Mouse (Mus musculus) liver, embryonic 15.5 days (tissue): ENCODE data around the gene Ankrd33. TPM values are rescaled to one million over a fixed set of nuclear protein-coding genes. Genes with fewer than 3 reads are reported as not detected.

Experiments
- ATAC-seq: fragments of 200-750 bp; cut with Nextera tagmentation; 2 replicates; pipeline ENCODE4 v1.8.0; 2017; ENCODE audit warnings: moderate number of reproducible peaks, mild to moderate bottlenecking, moderate library complexity; ENCODE audit not compliant: insufficient read depth
- H3K27ac ChIP-seq: fragments of 300-500 bp; sonication (generic); replicated peaks from 2 replicates; pipeline ENCODE4 v1.5.1; 2015; ENCODE audit warnings: mild to moderate bottlenecking, inconsistent platforms
- H3K27me3 ChIP-seq: fragments of 300-500 bp; sonication (generic); 2 replicates; pipeline ENCODE4 v1.6.1; 2015; ENCODE audit warnings: mild to moderate bottlenecking, inconsistent platforms
- H3K36me3 ChIP-seq: fragments of 300-500 bp; sonication (generic); replicated peaks from 2 replicates; pipeline ENCODE4 v1.6.1; 2015; ENCODE audit warnings: moderate library complexity, mild to moderate bottlenecking, inconsistent platforms
- H3K4me1 ChIP-seq: fragments of 300-500 bp; sonication (generic); replicated peaks from 2 replicates; pipeline ENCODE4 v1.6.1; 2015; ENCODE audit warnings: inconsistent platforms
- H3K4me2 ChIP-seq: fragments of 300-500 bp; sonication (generic); 2 replicates; pipeline ENCODE4 v1.6.1; 2015; ENCODE audit warnings: moderate library complexity, mild to moderate bottlenecking, inconsistent platforms
- H3K4me3 ChIP-seq: fragments of 300-500 bp; sonication (generic); replicated peaks from 2 replicates; pipeline ENCODE4 v1.5.1; 2015; ENCODE audit warnings: mild to moderate bottlenecking, inconsistent platforms
- H3K9ac ChIP-seq: fragments of 300-500 bp; sonication (generic); 2 replicates; pipeline ENCODE4 v1.6.1; 2015; ENCODE audit warnings: moderate library complexity, mild to moderate bottlenecking, inconsistent platforms
- H3K9me3 ChIP-seq: fragments of 300-500 bp; sonication (generic); replicated peaks from 2 replicates; pipeline ENCODE4 v1.6.1; 2016; ENCODE audit warnings: inconsistent platforms
- WGBS: fragments of 180-500 bp; shearing (Covaris S2); methylation state at CpG from one replicate; pipeline ENCODE4 v1.1.7; 2015; ENCODE audit warnings: mixed read lengths; ENCODE audit not compliant: insufficient replicate concordance; 5-methylcytosine and 5-hydroxymethylcytosine counted together
- polyA plus RNA-seq: library from polyadenylated mRNA; unstranded; fragments of >200 nt; fragmentation: Nextera tagmentation; extraction: Ambion mirVana; gene quantifications from 2 replicates; pipeline ENCODE4 v1.2.1, GENCODE M21; 2015

The Ankrd33 gene
- polyA plus RNA-seq, 1 experiment from 2014 or later: not detected

DNA sequence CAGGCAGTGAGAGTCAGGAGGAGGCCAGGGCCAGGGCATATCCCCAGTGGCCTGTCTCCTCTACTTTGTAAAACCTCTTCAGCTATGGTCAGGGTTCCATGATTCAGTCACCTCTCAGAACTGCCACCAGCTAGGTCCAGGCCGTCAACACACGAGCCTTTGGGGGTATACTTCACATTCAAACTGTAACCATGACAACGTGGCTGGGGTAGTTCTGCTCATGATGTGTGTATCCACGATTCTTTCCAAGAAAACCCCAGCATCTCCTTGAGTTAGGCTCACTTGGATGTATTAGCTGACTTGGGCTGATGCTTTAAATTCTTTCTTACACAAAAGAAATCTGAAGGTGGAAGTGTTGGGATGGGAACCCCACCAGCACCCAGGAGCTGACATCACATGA, 27.3 kb upstream of the Ankrd33 start:
- Histone ChIP-seq H3K4me3 (no peak overlapping the region), H3K36me3 (no peaks in the 10 kb centered on the region), H3K9me3 (no peaks in the 10 kb centered on the region), H3K27ac (no peak overlapping the region), H3K4me2 (no peak overlapping the region), H3K4me1 (peaks cover 15% of the 10 kb centered on the region; the same call in 1 of the 2 replicates), H3K27me3 (no peaks in the 10 kb centered on the region), H3K9ac (no peak overlapping the region)
- 60% methylated on average over 4 of the region's 4 CpGs for WGBS
- ATAC-seq: no peak

DNA sequence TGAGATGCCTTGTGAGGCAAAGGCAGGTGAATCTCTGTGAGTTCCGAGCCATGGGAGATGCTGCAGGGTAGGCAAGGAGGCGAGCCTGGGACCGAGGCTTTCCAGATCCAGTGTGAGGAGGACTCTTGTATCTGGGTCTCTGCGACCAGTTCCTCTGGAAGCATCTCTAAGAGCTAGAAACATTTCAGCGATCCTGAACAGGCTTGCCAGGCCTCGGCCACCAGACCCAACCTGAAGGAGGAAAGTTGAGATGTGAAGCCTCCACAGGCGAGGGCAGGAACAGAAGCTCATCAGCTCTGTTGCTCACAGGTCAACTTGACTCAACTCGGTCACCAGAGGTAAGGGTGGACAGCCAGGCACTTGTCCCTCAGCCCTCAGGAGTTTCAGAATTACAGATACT, 24.0 kb upstream of the Ankrd33 start:
- no peak for ATAC-seq
- H3K4me1 ChIP-seq: peaks cover 11% of the 10 kb centered on the region; the same call in 1 of the 2 replicates
- H3K36me3 ChIP-seq: no peaks in the 10 kb centered on the region
- H3K9ac ChIP-seq: no peak overlapping the region
- H3K4me3 ChIP-seq: no peak overlapping the region
- WGBS: 58% methylated on average over 8 of the region's 8 CpGs
- no peak overlapping the region for H3K27ac ChIP-seq
- no peak overlapping the region for H3K4me2 ChIP-seq
- no peaks in the 10 kb centered on the region for H3K9me3 ChIP-seq
- H3K27me3 ChIP-seq: no peaks in the 10 kb centered on the region

DNA sequence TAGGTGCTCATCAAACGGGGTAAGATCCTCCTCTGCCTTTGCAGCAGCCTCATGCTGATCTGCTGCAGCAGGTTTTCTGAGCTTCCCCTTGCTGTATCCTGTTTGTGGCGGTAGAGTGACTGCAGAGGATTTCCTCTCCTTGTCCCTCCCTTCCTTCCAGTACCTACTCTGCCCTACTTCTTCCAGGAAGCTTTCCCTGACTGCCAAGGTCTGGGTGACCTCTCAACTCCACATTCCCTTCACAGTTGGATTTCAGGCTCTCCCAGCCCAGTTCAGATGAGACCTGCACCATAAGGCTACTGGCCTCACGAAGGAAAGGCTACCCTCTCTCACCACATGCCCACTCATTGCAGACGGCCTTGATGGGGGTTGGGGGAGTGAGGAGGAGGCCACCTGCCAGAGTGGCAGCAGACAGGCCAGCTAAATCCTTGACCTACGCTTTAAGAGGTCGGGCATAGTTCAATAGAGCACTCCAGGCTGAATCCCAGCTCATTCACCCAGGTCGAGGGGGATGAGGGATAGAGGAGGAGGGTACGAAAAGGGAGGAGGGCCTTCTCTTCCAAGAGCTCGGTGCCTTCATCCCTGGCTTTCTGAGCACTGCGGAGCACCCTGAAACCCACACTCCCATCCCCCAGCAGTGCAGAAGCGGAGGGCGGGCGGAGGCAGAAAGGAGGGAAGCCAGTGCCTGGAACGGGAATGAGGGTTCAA, 23.3 kb upstream of the Ankrd33 start:
- Histone ChIP-seq H3K27ac (no peak overlapping the region), H3K4me3 (no peak overlapping the region), H3K4me2 (no peak overlapping the region; the same call in 1 of the 2 replicates), H3K9ac (no peak overlapping the region), H3K4me1 (peaks cover 11% of the 10 kb centered on the region; the same call in 1 of the 2 replicates), H3K9me3 (no peaks in the 10 kb centered on the region), H3K36me3 (no peaks in the 10 kb centered on the region), H3K27me3 (no peaks in the 10 kb centered on the region)
- whole genome bisulfite sequencing: 32% methylated on average over 14 of the region's 14 CpGs
- no peak for ATAC-seq

DNA sequence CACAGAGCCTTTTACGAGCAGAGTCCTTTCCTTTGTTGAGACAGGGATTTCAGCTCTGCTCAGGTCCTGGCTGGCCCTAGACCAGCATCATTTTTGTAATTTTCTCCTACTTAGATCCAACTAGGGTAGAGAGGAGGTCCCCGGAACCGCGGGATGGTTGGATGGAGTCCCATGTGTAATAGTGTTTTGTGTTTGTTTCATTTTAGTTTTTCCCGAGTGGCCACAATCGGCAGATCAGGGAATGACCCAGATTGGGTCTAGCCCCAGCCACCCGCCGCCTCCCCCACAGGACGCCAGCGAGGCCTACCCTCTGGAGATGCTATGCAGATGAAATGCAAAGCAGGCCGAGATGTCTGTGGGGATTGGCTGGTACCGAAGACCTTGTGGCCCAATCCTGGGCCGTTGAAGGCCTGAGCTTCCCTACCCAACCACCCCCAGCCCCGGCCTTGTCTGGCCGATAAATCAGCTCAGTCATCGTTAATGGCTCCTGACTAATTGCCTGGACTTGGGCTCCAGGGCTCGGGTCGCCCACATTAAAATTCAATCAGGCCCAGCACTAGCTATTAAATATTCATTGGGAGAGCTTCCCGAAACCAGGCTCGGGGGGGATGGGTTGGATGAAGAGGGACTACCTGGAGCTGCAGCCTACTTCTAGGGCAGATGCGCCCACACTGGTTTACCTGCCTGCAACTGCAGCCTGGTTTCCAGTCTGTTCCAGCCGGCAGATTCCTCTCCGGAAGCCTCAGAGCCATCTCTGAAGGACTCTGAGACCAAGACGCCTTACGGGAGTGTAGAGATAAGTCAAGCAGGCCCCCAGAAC, 22.5 kb upstream of the Ankrd33 start:
- Histone ChIP-seq H3K4me3 (no peak overlapping the region), H3K9ac (no peak overlapping the region), H3K27me3 (peaks cover 7% of the 10 kb centered on the region), H3K9me3 (no peaks in the 10 kb centered on the region), H3K36me3 (no peaks in the 10 kb centered on the region), H3K4me2 (no peak overlapping the region; the same call in 1 of the 2 replicates), H3K4me1 (peaks cover 15% of the 10 kb centered on the region; the same call in 1 of the 2 replicates), H3K27ac (no peak overlapping the region)
- ATAC-seq: peak; percentile 38; the same call in 1 of the 2 replicates
- WGBS: 34% methylated on average over 25 of the region's 25 CpGs

DNA sequence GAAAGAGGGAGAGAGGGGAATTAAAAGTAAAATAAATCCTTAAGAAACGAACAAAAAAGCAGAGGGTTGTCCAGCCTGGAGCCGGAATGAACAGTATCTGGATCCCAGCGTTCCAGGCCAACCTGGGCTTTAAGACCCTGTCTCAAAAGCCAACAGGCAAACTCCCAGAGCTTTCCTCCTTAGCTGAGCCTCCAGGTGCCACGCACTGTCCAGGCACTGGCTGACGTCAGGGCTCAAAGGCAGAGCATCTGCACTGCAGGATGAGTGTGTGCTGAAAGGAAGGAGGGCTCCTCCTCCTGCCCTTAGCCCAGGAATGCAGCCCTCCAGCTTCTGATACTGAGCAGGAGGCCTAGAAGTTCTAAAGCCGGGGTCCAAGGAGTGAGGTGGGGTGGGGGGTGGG, 21.6 kb upstream of the Ankrd33 start:
- H3K27me3 ChIP-seq: peaks cover 16% of the 10 kb centered on the region
- no peak overlapping the region for H3K9ac ChIP-seq
- no peaks in the 10 kb centered on the region for H3K9me3 ChIP-seq
- no peak overlapping the region for H3K27ac ChIP-seq
- peaks cover 19% of the 10 kb centered on the region; the same call in 1 of the 2 replicates for H3K4me1 ChIP-seq
- ATAC-seq: no peak
- H3K4me2 ChIP-seq: no peak overlapping the region
- no peaks in the 10 kb centered on the region for H3K36me3 ChIP-seq
- 66% methylated on average over 6 of the region's 6 CpGs for WGBS
- no peak overlapping the region for H3K4me3 ChIP-seq

DNA sequence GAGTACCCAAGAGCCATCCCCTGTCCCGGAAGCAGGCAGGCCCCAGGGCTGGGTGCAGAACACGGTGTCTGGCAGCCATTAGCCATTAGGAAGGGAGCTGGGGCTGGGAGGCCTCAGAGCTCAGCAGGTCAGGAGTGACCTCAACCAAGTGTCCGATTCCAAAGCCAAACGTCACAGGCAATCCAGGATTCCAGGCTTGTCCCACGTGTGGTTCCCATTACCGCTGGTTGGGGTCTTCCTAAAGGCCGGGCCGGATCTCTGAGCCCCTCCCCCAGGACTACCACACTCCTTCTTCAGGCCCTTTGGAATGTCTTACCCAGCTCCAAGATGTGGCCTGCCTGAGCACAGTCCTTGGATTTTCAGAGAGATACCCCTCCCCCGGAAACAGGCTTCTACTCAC, 20.6 kb upstream of the Ankrd33 start:
- 64% methylated on average over 9 of the region's 9 CpGs for WGBS
- Histone ChIP-seq H3K4me2 (no peak overlapping the region), H3K9me3 (no peaks in the 10 kb centered on the region), H3K4me3 (no peak overlapping the region), H3K27ac (no peak overlapping the region), H3K9ac (no peak overlapping the region), H3K4me1 (peaks cover 19% of the 10 kb centered on the region; the same call in 1 of the 2 replicates), H3K36me3 (no peaks in the 10 kb centered on the region), H3K27me3 (peaks cover 24% of the 10 kb centered on the region)
- no peak for ATAC-seq

DNA sequence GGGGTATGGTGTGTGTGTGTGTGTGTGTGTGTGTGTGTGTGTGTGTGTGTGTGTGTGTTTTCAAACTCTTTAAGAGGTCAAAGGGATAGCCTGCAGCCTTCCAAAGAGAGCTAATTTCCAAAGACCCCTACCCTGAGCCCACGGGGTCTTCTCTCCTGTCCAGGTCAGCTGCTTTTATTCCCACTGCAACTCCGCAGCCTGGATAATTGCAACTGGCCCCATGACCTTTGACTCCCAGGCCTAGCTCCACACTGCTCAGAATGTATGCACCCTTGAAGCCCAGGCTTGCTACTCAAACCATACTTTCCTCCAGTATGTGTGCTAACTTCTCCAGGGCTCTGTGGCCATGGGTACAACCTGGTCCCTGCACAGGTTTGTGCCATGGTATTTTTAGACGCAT, 20.2 kb upstream of the Ankrd33 start:
- H3K27me3 ChIP-seq: peaks cover 24% of the 10 kb centered on the region
- no peak overlapping the region for H3K9ac ChIP-seq
- no peak overlapping the region for H3K4me3 ChIP-seq
- no peak overlapping the region for H3K4me2 ChIP-seq
- 45% methylated on average over 3 of the region's 3 CpGs for WGBS
- no peaks in the 10 kb centered on the region for H3K36me3 ChIP-seq
- peaks cover 19% of the 10 kb centered on the region; the same call in 1 of the 2 replicates for H3K4me1 ChIP-seq
- H3K9me3 ChIP-seq: no peaks in the 10 kb centered on the region
- ATAC-seq: no peak
- H3K27ac ChIP-seq: no peak overlapping the region

DNA sequence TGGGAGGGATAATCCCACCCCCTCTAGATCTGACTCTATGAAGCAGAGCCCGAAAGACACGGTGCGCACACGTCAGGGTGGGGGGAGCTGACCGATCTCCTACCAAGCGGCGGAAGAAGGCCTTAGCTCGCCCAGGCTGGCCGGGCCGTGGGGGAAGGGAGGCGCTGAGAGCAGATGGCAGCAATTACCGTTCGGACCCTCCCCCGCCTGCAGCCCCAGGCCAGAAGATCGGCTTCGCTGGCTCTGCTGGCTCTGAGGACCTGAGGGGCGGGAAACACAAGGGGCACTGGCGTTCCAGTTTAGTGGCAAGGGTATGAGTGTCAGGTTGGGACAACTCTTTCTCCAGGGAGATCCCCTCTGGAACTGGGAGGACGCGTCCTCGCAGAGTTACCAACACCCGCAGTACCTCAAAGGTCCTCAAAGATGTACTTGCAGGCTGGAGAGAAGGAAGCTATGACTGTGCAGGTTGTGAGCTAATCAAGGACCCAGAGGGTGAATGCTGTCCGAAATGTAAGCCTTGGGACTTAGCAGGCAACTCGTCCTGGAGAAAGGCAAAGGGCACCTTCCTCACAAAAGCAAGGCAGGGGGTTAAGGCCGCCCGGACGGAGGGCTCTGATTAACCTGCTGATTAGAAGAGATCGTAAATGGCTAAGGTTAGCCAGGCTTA, 17.4 kb upstream of the Ankrd33 start:
- H3K4me2 ChIP-seq: no peak overlapping the region
- peaks cover 8% of the 10 kb centered on the region; the same call in 1 of the 2 replicates for H3K4me1 ChIP-seq
- H3K4me3 ChIP-seq: no peak overlapping the region
- 5% methylated on average over 28 of the region's 28 CpGs for WGBS
- H3K36me3 ChIP-seq: no peaks in the 10 kb centered on the region
- H3K27ac ChIP-seq: no peak overlapping the region
- H3K9ac ChIP-seq: no peak overlapping the region
- peaks cover 27% of the 10 kb centered on the region for H3K27me3 ChIP-seq
- no peaks in the 10 kb centered on the region for H3K9me3 ChIP-seq
- ATAC-seq: no peak

DNA sequence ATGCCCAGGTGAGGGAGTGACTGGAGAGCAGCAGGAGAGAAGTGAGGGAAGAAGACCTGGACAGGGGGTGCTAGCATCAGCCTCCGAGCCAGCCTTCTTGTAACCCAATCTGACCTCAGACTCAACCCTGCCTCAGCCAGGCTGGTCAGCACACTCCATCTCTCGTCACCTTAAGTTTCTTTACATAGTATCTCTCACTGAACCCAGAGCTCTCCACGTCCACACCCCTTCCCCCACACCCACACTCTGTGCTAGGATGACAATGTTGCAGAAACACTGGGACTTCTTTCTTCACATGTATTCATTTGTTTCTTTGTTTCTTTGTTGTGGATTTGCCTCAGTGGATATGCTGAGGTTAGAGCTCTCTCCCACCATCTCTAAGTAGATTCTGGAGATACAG, 14.6 kb upstream of the Ankrd33 start:
- WGBS: 51% methylated on average over 3 of the region's 3 CpGs
- H3K9ac ChIP-seq: no peak overlapping the region
- H3K27me3 ChIP-seq: peaks cover 27% of the 10 kb centered on the region
- H3K9me3 ChIP-seq: no peaks in the 10 kb centered on the region
- no peak overlapping the region for H3K27ac ChIP-seq
- H3K36me3 ChIP-seq: no peaks in the 10 kb centered on the region
- no peak for ATAC-seq
- H3K4me3 ChIP-seq: no peak overlapping the region
- no peak overlapping the region for H3K4me2 ChIP-seq
- peaks cover 14% of the 10 kb centered on the region; the same call in 1 of the 2 replicates for H3K4me1 ChIP-seq

DNA sequence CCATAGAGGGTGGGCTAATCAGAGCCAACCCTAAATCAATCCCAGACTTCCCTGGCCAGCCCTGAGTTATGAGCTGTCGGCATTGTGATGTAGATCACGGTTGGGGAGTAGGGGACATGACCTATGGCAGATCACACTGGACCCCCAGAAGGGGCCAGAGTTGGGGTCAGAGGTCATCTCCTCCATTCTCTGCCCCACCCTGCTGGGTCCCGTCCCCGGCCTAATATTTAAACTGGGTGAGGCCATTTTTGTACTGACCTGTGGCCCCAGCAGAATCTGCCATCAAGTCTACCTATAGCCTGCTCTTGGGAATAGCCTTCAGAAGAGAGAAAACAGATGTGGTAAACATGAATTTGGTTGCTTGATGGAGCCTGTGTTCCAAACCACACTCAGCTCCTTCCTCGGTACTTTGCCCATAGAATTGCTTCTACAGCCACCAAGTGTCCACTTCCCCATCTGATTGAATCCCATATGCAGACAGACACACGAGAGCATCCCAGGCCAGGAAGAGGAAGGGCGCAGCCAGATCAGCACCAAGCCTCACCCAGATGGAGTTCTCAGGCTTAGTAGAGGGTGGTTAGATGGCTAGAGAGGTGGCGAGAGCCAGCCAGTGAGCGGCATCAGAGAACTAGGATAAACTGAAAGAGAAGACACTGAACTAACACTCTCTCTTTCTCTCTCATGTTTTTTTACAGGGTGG, 11.8 kb upstream of the Ankrd33 start:
- no peak overlapping the region for H3K9ac ChIP-seq
- H3K36me3 ChIP-seq: no peaks in the 10 kb centered on the region
- no peak overlapping the region for H3K27ac ChIP-seq
- no peak overlapping the region for H3K4me2 ChIP-seq
- H3K27me3 ChIP-seq: peaks cover 12% of the 10 kb centered on the region
- H3K4me3 ChIP-seq: no peak overlapping the region
- 54% methylated on average over 9 of the region's 9 CpGs for whole genome bisulfite sequencing
- 0 out of 2 replicates have a peak, but pooled peaks cover 6% of the 10 kb centered on the region for H3K4me1 ChIP-seq
- H3K9me3 ChIP-seq: no peaks in the 10 kb centered on the region
- ATAC-seq: no peak
